Comparison of ENCODE assay signal across 11 mouse cellular contexts in the genomic region with DNA sequence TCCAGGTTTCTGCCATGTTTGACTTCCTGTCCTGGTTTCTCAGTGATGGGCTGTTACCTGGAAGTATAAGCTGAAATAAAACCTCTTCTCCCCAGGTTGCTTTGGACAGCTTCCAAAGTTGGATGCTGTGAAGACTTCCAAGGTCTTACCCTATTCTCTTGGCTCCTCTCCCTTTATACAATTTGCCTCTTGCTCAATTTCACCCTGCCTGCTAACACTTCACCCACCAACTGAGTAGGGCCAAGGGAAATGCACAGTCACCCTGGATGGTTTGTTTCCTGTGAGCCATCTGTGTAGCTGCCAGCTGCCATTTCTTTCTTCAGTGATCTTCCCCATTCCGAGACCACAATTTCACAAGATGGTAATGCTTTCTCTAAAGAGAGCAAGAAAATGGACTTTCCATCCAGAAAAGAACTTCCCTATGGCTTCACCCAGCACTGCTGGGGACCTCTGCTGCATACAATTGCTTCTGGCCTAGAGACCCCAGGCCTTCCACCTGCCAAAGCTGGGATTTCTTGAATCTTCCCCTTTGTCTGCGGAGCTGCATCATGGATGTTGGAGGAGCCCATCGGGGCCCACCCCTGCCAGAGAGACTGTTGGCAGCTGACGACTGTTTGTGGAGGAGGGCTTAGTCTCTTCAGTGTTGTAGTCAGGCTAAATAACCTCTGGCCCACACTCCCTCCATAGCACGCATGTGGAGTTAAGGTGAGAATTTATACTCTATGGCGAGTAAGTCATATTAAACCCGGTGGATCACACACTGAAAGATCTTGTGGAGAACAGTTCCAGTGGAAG. TPM values are rescaled to one million over a fixed set of nuclear protein-coding genes. Genes with fewer than 3 reads are reported as not detected.
A peak's percentile ranks its signal among the peaks of the same experiment; 100 is the strongest.
DNase-seq lines count a peak whose midpoint lies in the region; ATAC-seq lines count a peak whose summit lies in the region.
"Had no signal": no experiment of that assay in that cellular context is flagged by ENCODE, and none has a peak within 500 bp of the region (broad histone marks: within the 10 kb centered on the region; RNA-seq: fewer than 3 reads in every experiment).

No protein-coding gene starts in this region.

- no peak for DNase-seq in forebrain, embryonic 10.5 days (ENCODE audit: extremely low spot score, low spot score)
- no peak for DNase-seq in forebrain, embryonic 11.5 days (ENCODE audit: low spot score)
- no peak for DNase-seq in liver, embryonic 11.5 days (ENCODE audit: low spot score)
- peak; percentile 94 for DNase-seq in adipocyte (ENCODE audit: low spot score)
- DNase-seq in urinary bladder, adult 18-20 months (ENCODE audit: low spot score in 2 of 2) = no peak
- no peak for DNase-seq in left cerebral cortex, adult 9 months (ENCODE audit: low spot score in 2 of 2)
- DNase-seq: adrenal gland, postnatal 25 days; kidney, adult 2 months; liver, embryonic 13.5 days had no signal

- H3K9me3 ChIP-seq in forebrain, embryonic 10.5 days = no peaks in the 10 kb centered on the region
- no peaks in the 10 kb centered on the region for H3K9me3 ChIP-seq in forebrain, embryonic 11.5 days (ENCODE audit: control insufficient read depth, low read length)
- H3K9me3 ChIP-seq in liver, embryonic 15.5 days (replicated peaks) = no peaks in the 10 kb centered on the region
- no peaks in the 10 kb centered on the region for H3K9me3 ChIP-seq in liver, embryonic 11.5 days (ENCODE audit: control insufficient read depth, low read length)
- H3K9me3 ChIP-seq: liver, embryonic 13.5 days had no signal

- no peak for ATAC-seq in forebrain, embryonic 11.5 days (replicated peaks; ENCODE audit: low FRiP score)
- ATAC-seq in liver, embryonic 15.5 days (ENCODE audit: insufficient read depth) = no peak
- no peak for ATAC-seq in liver, embryonic 11.5 days (replicated peaks; ENCODE audit: low FRiP score)
- ATAC-seq in granulocyte monocyte progenitor cell, adult 5-6 weeks (replicated peaks; ENCODE audit: poor library complexity, severe bottlenecking) = peak; percentile 82

- H3K4me2 ChIP-seq in forebrain, embryonic 11.5 days (ENCODE audit: low read depth, low read length, severe bottlenecking) = no peak overlapping the region
- H3K4me2 ChIP-seq in liver, embryonic 15.5 days = no peak overlapping the region
- H3K4me2 ChIP-seq in liver, embryonic 11.5 days = no peak overlapping the region
- H3K4me2 ChIP-seq: liver, embryonic 13.5 days had no signal

- H3K9ac ChIP-seq in forebrain, embryonic 11.5 days (ENCODE audit: low read length) = no peak overlapping the region
- no peak overlapping the region for H3K9ac ChIP-seq in liver, embryonic 15.5 days
- no peak overlapping the region for H3K9ac ChIP-seq in liver, embryonic 11.5 days (ENCODE audit: low read depth, low read length)
- H3K9ac ChIP-seq: liver, embryonic 13.5 days had no signal

- no peaks in the 10 kb centered on the region for H3K36me3 ChIP-seq in forebrain, embryonic 10.5 days (replicated peaks)
- H3K36me3 ChIP-seq in forebrain, embryonic 11.5 days (ENCODE audit: control insufficient read depth, insufficient read depth, low read length) = no peaks in the 10 kb centered on the region
- no peaks in the 10 kb centered on the region for H3K36me3 ChIP-seq in liver, embryonic 15.5 days (replicated peaks)
- no peaks in the 10 kb centered on the region for H3K36me3 ChIP-seq in liver, embryonic 11.5 days (ENCODE audit: control insufficient read depth, insufficient read depth, low read length)
- H3K36me3 ChIP-seq: liver, embryonic 13.5 days had no signal

- WGBS in forebrain, embryonic 10.5 days = 89% methylated on average over 7 of the region's 7 CpGs
- 84% methylated on average over 7 of the region's 7 CpGs for WGBS in forebrain, embryonic 11.5 days
- 55% methylated on average over 7 of the region's 7 CpGs for WGBS in liver, embryonic 15.5 days (ENCODE audit: insufficient replicate concordance)
- WGBS in liver, embryonic 11.5 days = 74% methylated on average over 7 of the region's 7 CpGs

- peaks cover 14% of the 10 kb centered on the region for H3K4me1 ChIP-seq in forebrain, embryonic 10.5 days
- peaks cover 7% of the 10 kb centered on the region; the same call in 1 of the 2 replicates for H3K4me1 ChIP-seq in forebrain, embryonic 11.5 days (replicated peaks; ENCODE audit: control insufficient read depth, insufficient read depth, low read length)
- H3K4me1 ChIP-seq in liver, embryonic 15.5 days (replicated peaks) = peaks cover 10% of the 10 kb centered on the region
- no peaks in the 10 kb centered on the region for H3K4me1 ChIP-seq in liver, embryonic 11.5 days (replicated peaks; ENCODE audit: control insufficient read depth, insufficient read depth, low read length)

- H3K4me3 ChIP-seq in forebrain, embryonic 10.5 days = no peak overlapping the region
- H3K4me3 ChIP-seq in forebrain, embryonic 11.5 days (ENCODE audit: low read depth, low read length) = no peak overlapping the region
- H3K4me3 ChIP-seq in liver, embryonic 15.5 days (replicated peaks) = no peak overlapping the region
- no peak overlapping the region for H3K4me3 ChIP-seq in liver, embryonic 11.5 days (ENCODE audit: low read depth, low read length)
- H3K4me3 ChIP-seq: liver, embryonic 13.5 days had no signal

- peak overlapping the region; percentile 51; the same call in 1 of the 2 replicates for H3K27ac ChIP-seq in forebrain, embryonic 10.5 days
- no peak overlapping the region for H3K27ac ChIP-seq in forebrain, embryonic 11.5 days (ENCODE audit: low read depth, low read length)
- H3K27ac ChIP-seq in liver, embryonic 15.5 days (replicated peaks) = peak overlapping the region; percentile 62; the same call in 1 of the 2 replicates
- no peak overlapping the region for H3K27ac ChIP-seq in liver, embryonic 11.5 days (ENCODE audit: low read depth, low read length)
- H3K27ac ChIP-seq: liver, embryonic 13.5 days had no signal

- no peaks in the 10 kb centered on the region; the same call in 1 of the 2 replicates for H3K27me3 ChIP-seq in forebrain, embryonic 10.5 days (ENCODE audit: poor library complexity, severe bottlenecking)
- H3K27me3 ChIP-seq in forebrain, embryonic 11.5 days (ENCODE audit: control insufficient read depth, insufficient read depth, low read length) = no peaks in the 10 kb centered on the region
- H3K27me3 ChIP-seq in liver, embryonic 15.5 days = peaks cover 5% of the 10 kb centered on the region; the same call in 1 of the 2 replicates
- H3K27me3 ChIP-seq in liver, embryonic 11.5 days (replicated peaks; ENCODE audit: control insufficient read depth, insufficient read depth, low read length) = no peaks in the 10 kb centered on the region

RNA-seq across cellular contexts. Expression of a gene that starts 4.9 kb away (rescaled TPM):
- polyA plus RNA-seq in forebrain, embryonic 10.5 days (2016; fragmentation: Nextera tagmentation; extraction: Ambion mirVana) = 14.8 and 15.5 TPM in 2 replicates
- polyA plus RNA-seq in forebrain, embryonic 11.5 days (2014; fragmentation: Nextera tagmentation; extraction: Ambion mirVana) = 14.5 and 18.2 TPM in 2 replicates
- 4.0 and 5.0 TPM in 2 replicates for polyA plus RNA-seq in liver, embryonic 15.5 days (2015; fragmentation: Nextera tagmentation; extraction: Ambion mirVana)
- 9.5 and 9.7 TPM in 2 replicates for polyA plus RNA-seq in liver, embryonic 11.5 days (2014; fragmentation: Nextera tagmentation; extraction: Ambion mirVana)
- 2.9 and 10.3 TPM in 2 replicates for total RNA-seq in granulocyte monocyte progenitor cell, adult 5-6 weeks (2014; fragmentation: Nextera tagmentation)
- total RNA-seq in granulocyte monocyte progenitor cell, adult 5-6 weeks (2017) = 12.4 and 21.8 TPM in 2 replicates

RNA-seq across cellular contexts. Expression of a gene that starts 7.3 kb away (rescaled TPM):
- 105 and 106 TPM in 2 replicates for polyA plus RNA-seq in forebrain, embryonic 10.5 days (2016; fragmentation: Nextera tagmentation; extraction: Ambion mirVana)
- 79.5 and 82.9 TPM in 2 replicates for polyA plus RNA-seq in forebrain, embryonic 11.5 days (2014; fragmentation: Nextera tagmentation; extraction: Ambion mirVana)
- polyA plus RNA-seq in liver, embryonic 15.5 days (2015; fragmentation: Nextera tagmentation; extraction: Ambion mirVana) = 19.9 and 21.2 TPM in 2 replicates
- 39.9 and 48.5 TPM in 2 replicates for polyA plus RNA-seq in liver, embryonic 11.5 days (2014; fragmentation: Nextera tagmentation; extraction: Ambion mirVana)
- 38.3 and 42.5 TPM in 2 replicates for total RNA-seq in granulocyte monocyte progenitor cell, adult 5-6 weeks (2014; fragmentation: Nextera tagmentation)
- 31.9 and 44.6 TPM in 2 replicates for total RNA-seq in granulocyte monocyte progenitor cell, adult 5-6 weeks (2017)

RNA-seq across cellular contexts. Expression of a gene that starts 10.3 kb away (rescaled TPM):
- 0.54 and 0.62 TPM in 2 replicates for polyA plus RNA-seq in forebrain, embryonic 10.5 days (2016; fragmentation: Nextera tagmentation; extraction: Ambion mirVana)
- 2.4 and 2.7 TPM in 2 replicates for polyA plus RNA-seq in forebrain, embryonic 11.5 days (2014; fragmentation: Nextera tagmentation; extraction: Ambion mirVana)
- polyA plus RNA-seq in liver, embryonic 15.5 days (2015; fragmentation: Nextera tagmentation; extraction: Ambion mirVana) = not detected in 2 replicates
- polyA plus RNA-seq in liver, embryonic 11.5 days (2014; fragmentation: Nextera tagmentation; extraction: Ambion mirVana) = not detected in 2 replicates
- 0.88 TPM in 1 of 2 replicates, not detected in the other for total RNA-seq in granulocyte monocyte progenitor cell, adult 5-6 weeks (2014; fragmentation: Nextera tagmentation)
- not detected in 2 replicates for total RNA-seq in granulocyte monocyte progenitor cell, adult 5-6 weeks (2017)

RNA-seq across cellular contexts. Expression of a gene that starts 11.3 kb away (rescaled TPM):
- polyA plus RNA-seq in forebrain, embryonic 10.5 days (2016; fragmentation: Nextera tagmentation; extraction: Ambion mirVana) = 22.1 and 22.4 TPM in 2 replicates
- 26.4 and 29.0 TPM in 2 replicates for polyA plus RNA-seq in forebrain, embryonic 11.5 days (2014; fragmentation: Nextera tagmentation; extraction: Ambion mirVana)
- polyA plus RNA-seq in liver, embryonic 15.5 days (2015; fragmentation: Nextera tagmentation; extraction: Ambion mirVana) = 10.7 and 10.8 TPM in 2 replicates
- polyA plus RNA-seq in liver, embryonic 11.5 days (2014; fragmentation: Nextera tagmentation; extraction: Ambion mirVana) = 23.1 and 25.8 TPM in 2 replicates
- total RNA-seq in granulocyte monocyte progenitor cell, adult 5-6 weeks (2014; fragmentation: Nextera tagmentation) = 41.9 and 45.1 TPM in 2 replicates
- total RNA-seq in granulocyte monocyte progenitor cell, adult 5-6 weeks (2017) = 20.4 and 23.3 TPM in 2 replicates

RNA-seq across cellular contexts. Expression of a gene that starts 23.9 kb away (rescaled TPM):
- polyA plus RNA-seq in forebrain, embryonic 10.5 days (2016; fragmentation: Nextera tagmentation; extraction: Ambion mirVana) = 1.6 and 3.1 TPM in 2 replicates
- polyA plus RNA-seq in forebrain, embryonic 11.5 days (2014; fragmentation: Nextera tagmentation; extraction: Ambion mirVana) = 1.6 and 2.3 TPM in 2 replicates
- polyA plus RNA-seq in liver, embryonic 15.5 days (2015; fragmentation: Nextera tagmentation; extraction: Ambion mirVana) = 0.20 and 0.33 TPM in 2 replicates
- polyA plus RNA-seq in liver, embryonic 11.5 days (2014; fragmentation: Nextera tagmentation; extraction: Ambion mirVana) = 1.2 and 1.6 TPM in 2 replicates
- 2.1 TPM in 1 of 2 replicates, not detected in the other for total RNA-seq in granulocyte monocyte progenitor cell, adult 5-6 weeks (2014; fragmentation: Nextera tagmentation)
- not detected in 2 replicates for total RNA-seq in granulocyte monocyte progenitor cell, adult 5-6 weeks (2017)

Comparison
In these comparisons a context has a peak if more than half of its experiments do, and no peak if none do; other contexts are left out.
1. H3K27ac ChIP-seq: peak in forebrain, embryonic 10.5 days (single experiment) and liver, embryonic 15.5 days (single experiment); none in forebrain, embryonic 11.5 days (single experiment) and liver, embryonic 11.5 days (single experiment).